9 mouse cellular contexts compared by ENCODE assay signal in genomic region chr1:153040091-153040490, GRCm38 (mm10).
DNase-seq lines count a peak whose midpoint lies in the region; ATAC-seq and TF ChIP-seq lines count a peak whose summit lies in the region.
"Had no signal": no experiment of that assay in that cellular context is flagged by ENCODE, and none has a peak within 500 bp of the region (broad histone marks: within the 10 kb centered on the region; RNA-seq: fewer than 3 reads in every experiment).

No protein-coding gene starts in this region.

- H3K36me3 ChIP-seq in liver, postnatal 0 days (replicated peaks; ENCODE audit: insufficient read depth, low read length): no peaks in the 10 kb centered on the region
- no peaks in the 10 kb centered on the region for H3K36me3 ChIP-seq in intestine, embryonic 15.5 days
- no peaks in the 10 kb centered on the region for H3K36me3 ChIP-seq in stomach, embryonic 15.5 days
- H3K36me3 ChIP-seq: embryonic facial prominence, embryonic 13.5 days had no signal

- no peaks in the 10 kb centered on the region for H3K9me3 ChIP-seq in liver, postnatal 0 days (ENCODE audit: low read length)
- H3K9me3 ChIP-seq in intestine, embryonic 15.5 days: no peaks in the 10 kb centered on the region
- H3K9me3 ChIP-seq in stomach, embryonic 15.5 days: no peaks in the 10 kb centered on the region
- H3K9me3 ChIP-seq: embryonic facial prominence, embryonic 13.5 days had no signal

- no peak overlapping the region for H3K4me2 ChIP-seq in liver, postnatal 0 days (ENCODE audit: low read depth, low read length)
- H3K4me2 ChIP-seq in intestine, embryonic 15.5 days (replicated peaks): no peak overlapping the region
- H3K4me2 ChIP-seq in stomach, embryonic 15.5 days: no peak overlapping the region
- H3K4me2 ChIP-seq: embryonic facial prominence, embryonic 13.5 days had no signal

- no peak for ATAC-seq in liver, postnatal 0 days
- peak; percentile 84 for ATAC-seq in intestine, embryonic 15.5 days
- peak; percentile 56; the same call in 1 of the 2 replicates for ATAC-seq in stomach, embryonic 15.5 days (ENCODE audit: insufficient read depth, low FRiP score, low read depth)

- 57% methylated on average over 3 of the region's 3 CpGs for WGBS in liver, postnatal 0 days (ENCODE audit: insufficient replicate concordance)
- 51% methylated on average over 3 of the region's 3 CpGs for WGBS in intestine, embryonic 15.5 days
- WGBS in stomach, embryonic 15.5 days: 51% methylated on average over 3 of the region's 3 CpGs

- H3K27ac ChIP-seq in liver, postnatal 0 days (ENCODE audit: low read depth): no peak overlapping the region
- no peak overlapping the region for H3K27ac ChIP-seq in intestine, embryonic 15.5 days
- no peak overlapping the region for H3K27ac ChIP-seq in stomach, embryonic 15.5 days
- H3K27ac ChIP-seq: embryonic facial prominence, embryonic 13.5 days; liver, embryonic 14.5 days had no signal

- no peak for DNase-seq in liver, postnatal 0 days
- DNase-seq in liver (no peak), adipocyte (ENCODE audit: low spot score) (peak; percentile 67)
- peak; percentile 54 to 67 for DNase-seq in cerebellum, postnatal 36 days
- DNase-seq in right cerebral cortex, postnatal 14 days: no peak

- no peak overlapping the region for H3K4me3 ChIP-seq in liver, postnatal 0 days (ENCODE audit: low read depth, low read length)
- H3K4me3 ChIP-seq in intestine, embryonic 15.5 days (replicated peaks): no peak overlapping the region
- H3K4me3 ChIP-seq in stomach, embryonic 15.5 days (replicated peaks): no peak overlapping the region
- H3K4me3 ChIP-seq: embryonic facial prominence, embryonic 13.5 days had no signal

- no peak overlapping the region for H3K9ac ChIP-seq in liver, postnatal 0 days (replicated peaks)
- no peak overlapping the region for H3K9ac ChIP-seq in intestine, embryonic 15.5 days
- H3K9ac ChIP-seq in stomach, embryonic 15.5 days: no peak overlapping the region
- H3K9ac ChIP-seq: embryonic facial prominence, embryonic 13.5 days; liver, embryonic 14.5 days had no signal

- peak; percentile 42 for TF ChIP-seq CTCF in liver, postnatal 0 days (IDR thresholded peaks at IDR 0.05; ENCODE audit: low read depth)

- TF ChIP-seq EP300 in liver, postnatal 0 days (IDR thresholded peaks at IDR 0.05; ENCODE audit: low read depth): no peak

- H3K4me1 ChIP-seq in liver, postnatal 0 days (ENCODE audit: insufficient read depth): no peaks in the 10 kb centered on the region
- H3K4me1 ChIP-seq in intestine, embryonic 15.5 days (replicated peaks): 0 out of 2 replicates have a peak, but pooled peaks cover 5% of the 10 kb centered on the region
- H3K4me1 ChIP-seq in stomach, embryonic 15.5 days: peaks cover 5% of the 10 kb centered on the region; the same call in 1 of the 2 replicates

- H3K27me3 ChIP-seq in liver, postnatal 0 days (ENCODE audit: insufficient read depth, low read length): no peaks in the 10 kb centered on the region
- H3K27me3 ChIP-seq in intestine, embryonic 15.5 days (replicated peaks): no peaks in the 10 kb centered on the region
- H3K27me3 ChIP-seq in stomach, embryonic 15.5 days (replicated peaks): no peaks in the 10 kb centered on the region
- H3K27me3 ChIP-seq: embryonic facial prominence, embryonic 13.5 days had no signal

Comparison
In these comparisons a context has a peak if more than half of its experiments do, and no peak if none do; other contexts are left out.
1. DNase-seq: peak in adipocyte (single experiment) and cerebellum, postnatal 36 days (2 of 2); none in liver, postnatal 0 days (single experiment), liver (single experiment) and right cerebral cortex, postnatal 14 days (single experiment).